In genomic region chr6:98190745-98191442, GRCm38 (mm10) we compare ENCODE assay signal across 12 mouse cellular contexts.
"Had no signal": no experiment of that assay in that cellular context is flagged by ENCODE, and none has a peak within 500 bp of the region (broad histone marks: within the 10 kb centered on the region; RNA-seq: fewer than 3 reads in every experiment).

No protein-coding gene starts in this region.

- H3K9me3 ChIP-seq: liver, embryonic 12.5 days; megakaryocyte, embryonic 14.5 days; midbrain, embryonic 15.5 days; neural tube, embryonic 12.5 days; stomach, embryonic 15.5 days had no signal

- H3K9ac ChIP-seq: liver, embryonic 12.5 days; midbrain, embryonic 15.5 days; neural tube, embryonic 12.5 days; stomach, embryonic 15.5 days had no signal

- DNase-seq: kidney, adult 2 months; kidney, postnatal 25 days; thymus, postnatal 4 days had no signal

- ATAC-seq: intestine, embryonic 16.5 days; liver, embryonic 12.5 days; midbrain, embryonic 15.5 days had no signal

- H3K4me2 ChIP-seq: liver, embryonic 12.5 days; midbrain, embryonic 11.5 days; midbrain, embryonic 15.5 days; neural tube, embryonic 12.5 days; stomach, embryonic 15.5 days had no signal

- H3K27me3 ChIP-seq: liver, embryonic 12.5 days; megakaryocyte, embryonic 14.5 days; midbrain, embryonic 15.5 days; neural tube, embryonic 12.5 days; stomach, embryonic 15.5 days had no signal

- H3K4me1 ChIP-seq: liver, embryonic 12.5 days; megakaryocyte, embryonic 14.5 days; midbrain, embryonic 15.5 days; neural tube, embryonic 12.5 days; stomach, embryonic 15.5 days had no signal

- H3K36me3 ChIP-seq: liver, embryonic 12.5 days; midbrain, embryonic 15.5 days; neural tube, embryonic 12.5 days; stomach, embryonic 15.5 days had no signal

- H3K4me3 ChIP-seq: left cerebral cortex, adult 2 months; liver, embryonic 12.5 days; megakaryocyte, embryonic 14.5 days; midbrain, embryonic 15.5 days; neural tube, embryonic 12.5 days; stomach, embryonic 15.5 days had no signal

- H3K27ac ChIP-seq: left cerebral cortex, adult 2 months; liver, embryonic 12.5 days; macrophage; midbrain, embryonic 15.5 days; neural tube, embryonic 12.5 days; stomach, embryonic 15.5 days had no signal
